Mouse (Mus musculus) megakaryocyte, embryonic 14.5 days (primary cell): ENCODE measurements at regions not wholly inside any gene's neighbourhood (a gene's known extent, or its start where the extent isn't known, plus 50 kb on each side); places are given as distances from the start of the nearest gene placed in this dataset.

Experiments
- FLI1 ChIP-seq: IDR thresholded peaks from 2 replicates; pipeline ENCODE4 v1.6.1; 2012; ENCODE audit warnings: low read length, inconsistent platforms, mixed read lengths
- GATA1 ChIP-seq: IDR thresholded peaks from 3 replicates; pipeline ENCODE4 v1.6.1; 2012; ENCODE audit warnings: mixed read lengths, low read length, inconsistent platforms, borderline replicate concordance

DNA sequence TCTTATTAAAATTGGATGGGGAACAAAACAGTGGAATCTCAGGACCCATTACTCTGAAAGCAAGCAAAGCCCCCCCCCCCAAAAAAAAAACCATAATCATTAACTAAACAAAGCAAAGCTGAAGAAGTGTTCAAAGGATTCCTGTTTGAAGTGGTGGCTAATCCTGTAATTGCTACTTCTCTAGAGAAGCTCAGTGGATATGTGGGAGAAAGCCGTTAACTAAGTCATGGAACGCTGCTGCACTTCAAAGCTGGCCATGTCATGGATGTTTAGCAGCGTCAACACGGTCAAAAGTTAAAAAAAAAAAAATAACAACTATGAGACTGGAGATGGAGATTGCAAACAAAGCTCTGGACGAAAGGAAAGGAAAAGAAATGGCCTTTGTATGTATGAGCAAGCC is 305.3 kb upstream of the Slc35b3 start:
- TF ChIP-seq GATA1 (no peak), FLI1 (no peak)
